Mouse (Mus musculus): Measurements from ENCODE around the gene Tcea2. TPM values are rescaled to one million over a fixed set of nuclear protein-coding genes. Genes with fewer than 3 reads are reported as not detected.

Gene Tcea2
- polyA plus RNA-seq, 2 experiments: 1.8 to 3.4 TPM

GRCm38 (mm10) chr2:181696801-181697420 is 16.8 kb downstream of the Tcea2 start:
- TF ChIP-seq CTCF (IDR thresholded peaks at IDR 0.05; ENCODE audit: low read depth) (no peak), EP300 (IDR thresholded peaks at IDR 0.05; ENCODE audit: low read depth) (no peak)
- no peak for DNase-seq (ENCODE audit: low read depth in 3 of 3, low spot score in 3 of 3)
- Histone ChIP-seq H3K4me3 (ENCODE audit: insufficient read depth in 1 of 2, low read depth in 2 of 2, low read length in 2 of 2) (no peak overlapping the region), H3K36me3 (replicated peaks; ENCODE audit: control insufficient read depth, insufficient read depth, low read depth) (no peaks in the 10 kb centered on the region), H3K9me3 (ENCODE audit: control insufficient read depth, low read length) (no peaks in the 10 kb centered on the region), H3K27me3 (ENCODE audit: control insufficient read depth, insufficient read depth, low read length) (no peaks in the 10 kb centered on the region; the same call in 1 of the 2 replicates), H3K4me2 (ENCODE audit: low read depth) (no peak overlapping the region), H3K9ac (replicated peaks) (no peak overlapping the region), H3K4me1 (replicated peaks; ENCODE audit: control insufficient read depth in 2 of 2, insufficient read depth in 2 of 2, low read length in 1 of 2) (peaks cover 0 to 3% of the 10 kb centered on the region in 2 experiments; a peak in 2 of 4 replicates), H3K27ac (no peak overlapping the region)
- 66% methylated on average over 33 of the region's 33 CpGs for WGBS (ENCODE audit: insufficient replicate concordance)
- ATAC-seq (ENCODE audit: insufficient read depth): no peak

- no peak for TF ChIP-seq EP300 (IDR thresholded peaks at IDR 0.05; ENCODE audit: low read depth)
- no peak for TF ChIP-seq CTCF (IDR thresholded peaks at IDR 0.05; ENCODE audit: low read depth)
- H3K4me3 ChIP-seq (ENCODE audit: insufficient read depth in 1 of 2, low read depth in 2 of 2, low read length in 2 of 2): no peak within 1 kb of the TSS
- H3K9me3 ChIP-seq (ENCODE audit: control insufficient read depth, low read length): no peaks in the 10 kb centered on the region
- no peak within 1 kb of the TSS for H3K4me2 ChIP-seq (ENCODE audit: low read depth)
- H3K36me3 ChIP-seq (replicated peaks; ENCODE audit: control insufficient read depth, insufficient read depth, low read depth): no peaks in the 10 kb centered on the region
- WGBS (ENCODE audit: insufficient replicate concordance): 50% methylated on average over 5 of the region's 5 CpGs
- ATAC-seq (ENCODE audit: insufficient read depth) (no peak), DNase-seq (ENCODE audit: low read depth in 3 of 3, low spot score in 3 of 3) (no peak)
- H3K9ac ChIP-seq (replicated peaks): no peak within 1 kb of the TSS
- no peaks in the 10 kb centered on the region; the same call in 1 of the 2 replicates for H3K27me3 ChIP-seq (ENCODE audit: control insufficient read depth, insufficient read depth, low read length)
- peaks cover 0 to 3% of the 10 kb centered on the region in 2 experiments; a peak in 2 of 4 replicates for H3K4me1 ChIP-seq (replicated peaks; ENCODE audit: control insufficient read depth in 2 of 2, insufficient read depth in 2 of 2, low read length in 1 of 2)
- H3K27ac ChIP-seq: no peak within 1 kb of the TSS
Measured at GRCm38 (mm10) chr2:181698241-181698640, 18.1 kb downstream of the Tcea2 start, which contains the start of gene Lkaaear1. Lkaaear1 (minus strand) TSS chr2:181698442.

- Histone ChIP-seq H3K9ac (replicated peaks) (no peak overlapping the region), H3K36me3 (replicated peaks; ENCODE audit: control insufficient read depth, insufficient read depth, low read depth) (no peaks in the 10 kb centered on the region), H3K27ac (no peak overlapping the region), H3K9me3 (ENCODE audit: control insufficient read depth, low read length) (no peaks in the 10 kb centered on the region), H3K4me3 (ENCODE audit: insufficient read depth in 1 of 2, low read depth in 2 of 2, low read length in 2 of 2) (no peak overlapping the region), H3K4me2 (ENCODE audit: low read depth) (no peak overlapping the region), H3K4me1 (replicated peaks; ENCODE audit: control insufficient read depth in 2 of 2, insufficient read depth in 2 of 2, low read length in 1 of 2) (no peaks in the 10 kb centered on the region), H3K27me3 (ENCODE audit: control insufficient read depth, insufficient read depth, low read length) (no peaks in the 10 kb centered on the region)
- TF ChIP-seq EP300 (IDR thresholded peaks at IDR 0.05; ENCODE audit: low read depth): no peak
- peak; percentile 41; the same call in 1 of the 2 replicates for TF ChIP-seq CTCF (IDR thresholded peaks at IDR 0.05; ENCODE audit: low read depth)
- ATAC-seq (ENCODE audit: insufficient read depth): no peak
- no peak for DNase-seq (ENCODE audit: low read depth in 3 of 3, low spot score in 3 of 3)
- 21% methylated on average over 4 of the region's 4 CpGs for WGBS (ENCODE audit: insufficient replicate concordance)
Measured at GRCm38 (mm10) chr2:181706668-181707067, 26.6 kb downstream of the Tcea2 start.

- H3K4me2 ChIP-seq (ENCODE audit: low read depth): no peak overlapping the region
- H3K27ac ChIP-seq: no peak overlapping the region
- no peaks in the 10 kb centered on the region for H3K9me3 ChIP-seq (ENCODE audit: control insufficient read depth, low read length)
- TF ChIP-seq CTCF (IDR thresholded peaks at IDR 0.05; ENCODE audit: low read depth): no peak
- no peak for TF ChIP-seq EP300 (IDR thresholded peaks at IDR 0.05; ENCODE audit: low read depth)
- H3K27me3 ChIP-seq (ENCODE audit: control insufficient read depth, insufficient read depth, low read length): no peaks in the 10 kb centered on the region
- DNase-seq (ENCODE audit: low read depth in 3 of 3, low spot score in 3 of 3) (no peak), ATAC-seq (ENCODE audit: insufficient read depth) (no peak)
- WGBS (ENCODE audit: insufficient replicate concordance): 82% methylated on average over 1 of the region's 1 CpGs
- H3K9ac ChIP-seq (replicated peaks): no peak overlapping the region
- H3K36me3 ChIP-seq (replicated peaks; ENCODE audit: control insufficient read depth, insufficient read depth, low read depth): no peaks in the 10 kb centered on the region
- no peak overlapping the region for H3K4me3 ChIP-seq (ENCODE audit: insufficient read depth in 1 of 2, low read depth in 2 of 2, low read length in 2 of 2)
- H3K4me1 ChIP-seq (replicated peaks; ENCODE audit: control insufficient read depth in 2 of 2, insufficient read depth in 2 of 2, low read length in 1 of 2): 0 out of 4 replicates have a peak, but pooled peaks cover 0 to 5% of the 10 kb centered on the region in 2 experiments
Measured at GRCm38 (mm10) chr2:181713749-181714148, 33.6 kb downstream of the Tcea2 start.

- Histone ChIP-seq H3K9ac (replicated peaks) (no peak within 1 kb of the TSS), H3K27me3 (ENCODE audit: control insufficient read depth, insufficient read depth, low read length) (no peaks in the 10 kb centered on the region), H3K4me1 (replicated peaks; ENCODE audit: control insufficient read depth in 2 of 2, insufficient read depth in 2 of 2, low read length in 1 of 2) (0 out of 4 replicates have a peak, but pooled peaks cover 0 to 5% of the 10 kb centered on the region in 2 experiments), H3K27ac (no peak within 1 kb of the TSS), H3K4me2 (ENCODE audit: low read depth) (no peak within 1 kb of the TSS), H3K9me3 (ENCODE audit: control insufficient read depth, low read length) (no peaks in the 10 kb centered on the region), H3K4me3 (ENCODE audit: insufficient read depth in 1 of 2, low read depth in 2 of 2, low read length in 2 of 2) (0 out of 4 replicates have a peak within 1 kb of the TSS, but pooled peaks of 1 of the 2 experiments have one; percentile 22), H3K36me3 (replicated peaks; ENCODE audit: control insufficient read depth, insufficient read depth, low read depth) (no peaks in the 10 kb centered on the region)
- WGBS (ENCODE audit: insufficient replicate concordance): 3% methylated on average over 7 of the region's 7 CpGs
- DNase-seq (ENCODE audit: low read depth in 3 of 3, low spot score in 3 of 3) (no peak), ATAC-seq (ENCODE audit: insufficient read depth) (no peak)
- no peak for TF ChIP-seq EP300 (IDR thresholded peaks at IDR 0.05; ENCODE audit: low read depth)
- no peak for TF ChIP-seq CTCF (IDR thresholded peaks at IDR 0.05; ENCODE audit: low read depth)
Measured at GRCm38 (mm10) chr2:181714903-181715326, 34.8 kb downstream of the Tcea2 start, which contains the start of gene Oprl1. Oprl1 (plus strand) TSS chr2:181715016.

Measured in liver, embryonic 14.5 days (tissue).